Mouse (Mus musculus): ENCODE results near the gene Rdh19.

GRCm38 (mm10) chr10:127896705-127897104 lies 47.0 kb downstream of the Rdh19 start:
- TF ChIP-seq POLR2A (IDR thresholded peaks at IDR 0.05; ENCODE audit: borderline replicate concordance, insufficient read depth, low read length) (no peak), CTCF (IDR thresholded peaks at IDR 0.05; ENCODE audit: borderline replicate concordance, insufficient read depth, low read depth, low read length) (no peak)

All from cerebellum, adult 2 months (tissue).